Mouse (Mus musculus): ENCODE results near the gene Lingo2. TPM values are rescaled to one million over a fixed set of nuclear protein-coding genes. Genes with fewer than 3 reads are reported as not detected.

The Lingo2 gene
- not detected in 2 replicates for polyA plus RNA-seq (2012; rRNA removed)

DNA sequence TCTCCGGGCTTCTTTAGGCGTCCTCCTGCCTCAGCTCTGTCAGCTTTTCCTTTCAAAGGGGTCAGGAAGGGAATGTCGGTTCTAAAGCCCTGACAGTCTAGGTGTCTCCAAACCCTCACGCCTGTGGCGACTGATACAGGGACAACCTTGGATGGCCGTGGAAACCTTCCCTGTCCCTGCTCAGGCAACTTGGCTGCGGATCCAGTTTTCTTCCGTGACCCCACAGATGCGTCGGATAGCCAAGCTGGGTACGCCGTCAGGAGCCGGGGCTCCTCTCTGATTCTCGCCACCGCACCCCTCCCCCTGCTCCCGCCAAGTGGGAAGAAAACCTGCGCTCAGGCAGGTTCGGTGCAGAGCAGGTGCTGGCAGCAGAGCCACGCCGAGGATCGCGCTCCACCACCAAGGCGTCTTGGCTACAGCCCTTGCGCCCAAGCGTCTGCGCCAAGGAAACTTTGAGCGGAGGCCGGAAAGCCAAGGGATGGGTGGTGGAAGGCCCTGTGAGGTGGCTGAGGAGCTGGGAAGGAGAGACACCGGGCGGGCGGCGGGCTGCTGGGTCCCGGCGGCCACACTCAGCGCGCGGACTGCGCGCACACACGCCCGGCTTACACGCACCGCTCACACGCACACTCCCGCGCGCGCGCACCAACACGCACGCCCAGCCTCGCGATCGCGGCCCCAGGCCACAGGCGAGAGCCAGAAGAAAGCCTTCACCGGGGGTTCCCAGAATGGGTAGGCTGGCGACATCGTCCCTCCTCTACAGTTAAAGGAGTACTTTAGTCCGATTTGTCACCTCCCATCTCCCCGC lies at the start of gene Lingo2:
Lingo2 (minus strand) TSS at position 598 of the 805 bp plus-strand sequence.

Measured in colon, adult 2 months (tissue).